Mouse (Mus musculus) heart, adult 9 months (tissue): Measurements from ENCODE around the gene Syt12.

ENCODE experiments used
- DNase-seq, 2 experiments: peaks; one replicate each; pipeline ENCODE4 v3.0.0; 2022; ENCODE audit warnings: low spot score in 2 of 2

The Syt12 gene

GRCm38 (mm10) chr19:4447445-4447844 lies 29.8 kb downstream of the Syt12 start:
- no peak for DNase-seq

GRCm38 (mm10) chr19:4446661-4447420 lies 30.4 kb downstream of the Syt12 start:
- no peak for DNase-seq

- DNase-seq, result peak; percentile 55 to 73
Observed at GRCm38 (mm10) chr19:4442408-4442807, 34.8 kb downstream of the Syt12 start.

- DNase-seq, result peak; percentile 48 to 58
Observed at GRCm38 (mm10) chr19:4441621-4442161, 35.6 kb downstream of the Syt12 start.

- peak in 1 of 2 experiments; percentile 34 for DNase-seq
Observed at GRCm38 (mm10) chr19:4441090-4441591, 36.1 kb downstream of the Syt12 start.

GRCm38 (mm10) chr19:4440222-4440621 lies 37.0 kb downstream of the Syt12 start:
- no peak for DNase-seq

GRCm38 (mm10) chr19:4439161-4439801 lies 38.0 kb downstream of the Syt12 start, which contains the start of gene Rhod:
Gene Rhod (minus strand): TSS chr19:4439432.
- DNase-seq, result peak; percentile 44 to 47

- DNase-seq, result no peak
Observed at GRCm38 (mm10) chr19:4438791-4439160, 38.5 kb downstream of the Syt12 start.

GRCm38 (mm10) chr19:4437886-4438285 lies 39.4 kb downstream of the Syt12 start:
- no peak for DNase-seq

GRCm38 (mm10) chr19:4436254-4436653 lies 41.0 kb downstream of the Syt12 start:
- no peak for DNase-seq

- no peak for DNase-seq
Observed at GRCm38 (mm10) chr19:4434999-4435398, 42.2 kb downstream of the Syt12 start.

- DNase-seq, result no peak
Observed at GRCm38 (mm10) chr19:4433756-4434155, 43.5 kb downstream of the Syt12 start.

- no peak for DNase-seq
Observed at GRCm38 (mm10) chr19:4430091-4430620, 47.1 kb downstream of the Syt12 start.

- DNase-seq, result no peak
Observed at GRCm38 (mm10) chr19:4425610-4426366, 51.5 kb downstream of the Syt12 start.

GRCm38 (mm10) chr19:4423021-4423420 lies 54.2 kb downstream of the Syt12 start:
- DNase-seq, result no peak

GRCm38 (mm10) chr19:4422581-4422980 lies 54.7 kb downstream of the Syt12 start:
- no peak for DNase-seq

GRCm38 (mm10) chr19:4420153-4420910 lies 56.9 kb downstream of the Syt12 start:
- DNase-seq, result no peak

- DNase-seq, result no peak
Observed at GRCm38 (mm10) chr19:4419711-4420110, 57.5 kb downstream of the Syt12 start.

- no peak for DNase-seq
Observed at GRCm38 (mm10) chr19:4417713-4418112, 59.5 kb downstream of the Syt12 start.

GRCm38 (mm10) chr19:4417183-4417582 lies 60.1 kb downstream of the Syt12 start:
- peak; percentile 51 to 66 for DNase-seq

GRCm38 (mm10) chr19:4414631-4415030 lies 62.6 kb downstream of the Syt12 start:
- DNase-seq, result no peak
